Mouse (Mus musculus): Measurements from ENCODE around the gene Eif4a2.
A peak's percentile ranks its signal among the peaks of the same experiment; 100 is the strongest.

The Eif4a2 gene

GRCm38 (mm10) chr16:23136406-23136970 is 29.2 kb downstream of the Eif4a2 start:
- no peak for DNase-seq (ENCODE audit: low read depth, low spot score)

GRCm38 (mm10) chr16:23140911-23141310 is 33.7 kb downstream of the Eif4a2 start:
- no peak for DNase-seq (ENCODE audit: low read depth, low spot score)

- no peak for DNase-seq (ENCODE audit: low read depth, low spot score)
Measured at GRCm38 (mm10) chr16:23144326-23144725, 37.1 kb downstream of the Eif4a2 start.

GRCm38 (mm10) chr16:23145211-23145610 is 38.0 kb downstream of the Eif4a2 start:
- DNase-seq (ENCODE audit: low read depth, low spot score), result no peak

- DNase-seq (ENCODE audit: low read depth, low spot score), result no peak
Measured at GRCm38 (mm10) chr16:23146280-23146679, 39.0 kb downstream of the Eif4a2 start, which contains the start of gene Adipoq. Gene Adipoq (plus strand): TSS chr16:23146536.

- no peak for DNase-seq (ENCODE audit: low read depth, low spot score)
Measured at GRCm38 (mm10) chr16:23148936-23149335, 41.7 kb downstream of the Eif4a2 start.

GRCm38 (mm10) chr16:23149396-23149795 is 42.2 kb downstream of the Eif4a2 start:
- DNase-seq (ENCODE audit: low read depth, low spot score), result no peak

GRCm38 (mm10) chr16:23151423-23151822 is 44.2 kb downstream of the Eif4a2 start:
- peak; percentile 39 for DNase-seq (ENCODE audit: low read depth, low spot score)

- DNase-seq (ENCODE audit: low read depth, low spot score), result no peak
Measured at GRCm38 (mm10) chr16:23154261-23154660, 47.0 kb downstream of the Eif4a2 start.

GRCm38 (mm10) chr16:23157013-23157412 is 49.8 kb downstream of the Eif4a2 start:
- DNase-seq (ENCODE audit: low read depth, low spot score), result no peak

- no peak for DNase-seq (ENCODE audit: low read depth, low spot score)
Measured at GRCm38 (mm10) chr16:23158292-23158691, 51.0 kb downstream of the Eif4a2 start.

- DNase-seq (ENCODE audit: low read depth, low spot score), result no peak
Measured at GRCm38 (mm10) chr16:23158957-23159356, 51.7 kb downstream of the Eif4a2 start.

GRCm38 (mm10) chr16:23159749-23160148 is 52.5 kb downstream of the Eif4a2 start:
- DNase-seq (ENCODE audit: low read depth, low spot score), result no peak

- no peak for DNase-seq (ENCODE audit: low read depth, low spot score)
Measured at GRCm38 (mm10) chr16:23162116-23162515, 54.9 kb downstream of the Eif4a2 start.
